Mouse (Mus musculus): ENCODE results near the gene Zdhhc17.

Gene Zdhhc17

DNA sequence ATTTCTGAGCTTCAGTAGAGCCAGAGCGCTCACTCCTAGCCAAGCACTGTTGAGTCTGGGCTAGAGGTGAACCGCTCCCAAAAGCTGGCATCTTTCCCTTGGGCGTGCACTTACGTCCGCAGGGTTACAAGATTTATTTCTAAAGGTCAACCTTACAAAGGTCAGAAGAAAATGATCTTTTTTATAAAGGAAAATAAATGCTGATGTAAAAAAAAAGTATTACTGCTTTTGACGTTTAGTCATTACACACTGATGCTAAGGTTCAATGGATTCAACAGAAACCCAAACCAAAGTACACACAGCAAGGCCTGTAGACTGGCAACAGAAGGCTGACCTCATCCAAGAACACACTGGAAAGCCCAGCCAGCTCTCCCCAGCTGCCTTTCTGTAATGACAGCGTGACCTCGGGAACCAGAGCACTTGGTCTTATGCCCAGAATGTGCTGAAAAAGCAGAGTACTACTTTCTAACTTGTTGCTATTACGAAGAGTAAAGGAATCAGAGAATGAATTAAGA, 56.9 kb downstream of the Zdhhc17 start:
- DNase-seq (ENCODE audit: low read depth): no peak

DNA sequence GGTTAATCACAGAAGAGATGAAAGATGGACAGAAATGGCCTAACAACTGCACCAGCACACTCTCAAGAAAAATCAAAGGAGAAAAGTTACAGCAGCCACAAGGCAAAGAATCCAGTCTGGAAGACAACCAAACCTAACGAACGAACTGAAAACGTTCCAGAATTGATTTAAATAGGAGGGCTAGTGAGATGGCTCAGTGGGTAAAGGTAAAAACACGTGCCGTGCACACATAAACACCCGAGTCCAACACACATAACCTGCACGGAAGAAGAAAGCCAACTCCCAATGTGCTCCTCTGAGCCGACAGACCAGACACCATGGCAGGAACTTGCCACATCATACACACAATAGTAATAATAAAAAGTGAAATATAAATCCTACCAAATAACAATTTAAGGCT, 57.7 kb downstream of the Zdhhc17 start:
- no peak for DNase-seq (ENCODE audit: low read depth)

DNA sequence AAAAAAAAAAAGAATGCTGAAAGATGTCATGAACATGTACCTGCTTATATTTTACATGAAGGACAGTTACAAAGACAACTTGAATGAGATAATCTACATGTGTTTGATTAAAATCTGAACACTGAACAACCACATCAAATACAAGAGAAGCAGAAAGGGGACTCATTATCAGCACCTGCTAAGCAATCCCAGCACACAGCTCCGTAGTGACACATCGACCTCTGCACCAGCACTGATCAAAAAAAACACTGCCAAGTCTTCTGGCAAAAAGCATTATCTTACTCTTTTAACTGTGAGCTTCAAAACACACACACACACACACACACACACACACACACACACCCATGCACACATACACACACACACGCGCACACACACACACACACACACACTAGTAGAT, 58.2 kb downstream of the Zdhhc17 start:
- no peak for DNase-seq (ENCODE audit: low read depth)

DNA sequence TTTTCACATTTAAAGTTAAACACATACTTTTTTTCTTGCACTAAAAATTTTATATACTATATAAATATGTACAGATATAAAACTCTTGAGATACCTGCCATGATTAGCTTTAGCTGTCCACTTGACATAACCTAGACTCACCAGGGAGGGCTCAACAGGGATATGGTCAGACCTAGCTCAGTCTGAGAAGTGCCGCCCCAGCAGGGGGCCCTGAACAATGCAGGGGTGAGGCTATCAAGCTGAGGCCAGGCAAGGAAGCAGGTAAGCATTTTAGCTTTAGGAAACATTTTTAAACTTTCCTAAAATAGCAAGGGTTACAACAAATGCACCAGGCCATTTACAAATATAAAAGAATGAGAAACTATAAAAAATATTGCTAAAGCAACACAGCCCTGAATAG, 58.8 kb downstream of the Zdhhc17 start:
- DNase-seq (ENCODE audit: low read depth): no peak

DNA sequence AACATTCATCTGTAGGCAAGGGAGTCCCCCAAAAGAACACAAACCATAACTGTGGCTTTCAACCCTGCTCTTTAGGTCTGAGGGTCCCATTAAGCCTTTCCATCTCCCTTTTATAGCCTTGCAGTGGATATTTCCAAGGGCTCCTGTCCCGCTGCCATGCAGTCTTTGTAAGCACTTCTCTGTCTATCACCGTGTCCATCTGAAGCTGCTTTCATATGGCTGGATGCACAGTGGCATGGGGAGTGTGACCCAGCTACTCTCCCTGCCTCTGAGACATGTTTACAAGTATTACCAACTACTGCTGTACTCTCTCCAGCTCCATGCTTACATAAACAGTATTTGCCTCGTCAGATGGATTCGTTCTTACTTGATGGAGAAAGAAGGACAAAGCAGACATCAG, 62.4 kb downstream of the Zdhhc17 start:
- DNase-seq (ENCODE audit: low read depth): no peak

DNA sequence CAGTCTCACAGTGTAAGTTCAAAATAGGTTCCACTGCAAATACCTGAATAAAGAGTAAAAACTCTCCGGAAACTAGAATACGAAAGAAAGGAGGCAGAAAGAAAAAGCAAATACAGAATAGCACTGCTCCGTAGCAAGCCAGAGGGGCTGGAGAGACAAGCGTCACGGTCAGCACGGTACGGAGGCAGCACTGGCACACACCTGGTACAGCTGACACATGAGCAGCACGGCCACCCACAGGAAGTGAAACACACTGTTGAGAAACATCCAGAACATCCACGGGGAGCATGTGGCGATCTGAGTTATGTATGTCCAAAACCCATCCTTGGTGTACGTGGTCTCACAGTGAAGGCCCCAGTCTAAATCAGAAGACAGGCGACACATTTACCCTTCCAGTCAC, 64.0 kb downstream of the Zdhhc17 start:
- no peak for DNase-seq (ENCODE audit: low read depth)

DNA sequence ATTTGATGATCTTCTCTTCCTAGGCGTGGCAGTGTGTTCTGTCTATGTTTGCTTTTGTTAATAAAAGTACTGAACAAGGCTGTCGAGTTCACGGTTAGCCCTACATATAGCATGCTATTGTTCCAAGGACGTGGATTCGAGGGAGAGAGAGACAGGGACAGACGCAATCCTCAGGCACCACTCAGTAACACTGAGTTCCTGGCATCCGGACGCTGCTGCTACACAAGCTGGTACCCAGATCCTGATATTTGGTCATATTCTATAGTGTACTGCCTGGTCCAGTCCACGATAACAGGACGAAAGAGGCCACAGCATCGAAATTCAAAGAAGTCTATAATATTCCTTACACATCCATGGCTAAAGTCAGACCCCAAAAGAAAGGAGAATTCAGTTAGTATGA, 65.8 kb downstream of the Zdhhc17 start:
- no peak for DNase-seq (ENCODE audit: low read depth)

DNA sequence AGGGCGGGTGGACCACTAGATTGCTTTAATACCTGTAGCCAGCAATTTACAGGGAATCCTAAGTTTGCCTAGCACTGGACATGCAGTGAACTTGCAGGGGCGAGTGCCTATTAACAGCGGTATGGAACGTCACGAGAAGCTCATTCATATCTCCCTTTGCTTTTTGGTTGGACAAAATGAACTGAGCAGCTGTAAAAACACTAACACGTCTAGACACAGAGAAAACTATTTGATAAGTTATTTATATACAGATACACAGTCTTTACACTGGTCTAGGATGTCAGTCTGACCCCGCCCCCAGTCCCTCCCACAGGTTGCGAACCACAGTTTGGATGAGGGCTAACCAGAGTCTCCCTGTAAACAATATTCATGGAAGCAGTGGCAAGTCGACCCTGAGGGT, 67.1 kb downstream of the Zdhhc17 start:
- DNase-seq (ENCODE audit: low read depth): no peak

DNA sequence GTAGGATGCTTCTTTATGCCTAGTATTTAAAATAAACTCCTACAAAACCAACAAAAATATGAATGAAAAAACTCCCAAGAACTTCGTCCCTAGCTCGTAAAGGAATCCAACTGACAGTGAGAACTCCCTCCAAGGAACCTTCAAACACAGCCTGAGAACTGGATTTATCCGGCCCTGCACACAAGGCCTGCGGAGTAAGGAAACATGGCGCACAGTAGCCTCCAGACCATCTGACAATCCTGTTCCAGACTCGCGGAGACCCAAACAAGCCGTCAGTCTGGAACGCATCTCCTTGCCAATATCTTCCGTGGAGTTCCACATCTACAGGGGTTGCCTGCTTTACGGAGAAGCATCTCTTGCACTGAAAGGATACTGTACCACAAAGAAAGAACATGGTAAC, 68.0 kb downstream of the Zdhhc17 start:
- DNase-seq (ENCODE audit: low read depth): no peak

DNA sequence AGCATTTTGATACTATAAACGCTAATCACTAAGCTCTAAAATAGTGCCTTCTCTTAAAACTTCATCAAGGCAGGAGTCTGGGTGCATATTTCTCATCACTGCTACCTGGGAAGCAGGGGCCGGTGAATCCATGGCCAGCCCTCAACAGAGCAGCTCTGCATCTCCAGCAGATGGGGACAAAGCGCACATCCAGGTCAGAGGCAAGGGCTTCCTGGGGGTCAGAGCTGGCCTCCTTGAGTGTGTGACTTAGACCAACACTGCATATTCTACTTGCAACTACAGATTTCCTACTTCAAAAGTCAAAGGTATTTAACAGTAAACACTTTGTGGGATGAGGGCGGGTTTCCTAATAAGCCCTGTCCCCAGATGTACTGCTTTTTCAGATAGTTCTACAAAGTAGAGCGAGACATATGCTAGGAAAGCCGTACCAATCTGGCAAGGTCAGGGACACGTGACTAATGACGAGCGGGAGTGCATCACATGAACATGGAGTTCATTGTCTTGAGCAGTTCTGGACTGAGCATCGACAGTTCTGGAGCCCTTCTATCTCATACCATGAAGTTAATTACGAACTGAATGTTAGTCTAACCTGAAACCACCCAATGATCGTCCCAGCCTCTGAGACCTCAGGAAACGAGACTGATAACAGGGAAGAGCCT, 69.1 kb downstream of the Zdhhc17 start:
- no peak for DNase-seq (ENCODE audit: low read depth)

DNA sequence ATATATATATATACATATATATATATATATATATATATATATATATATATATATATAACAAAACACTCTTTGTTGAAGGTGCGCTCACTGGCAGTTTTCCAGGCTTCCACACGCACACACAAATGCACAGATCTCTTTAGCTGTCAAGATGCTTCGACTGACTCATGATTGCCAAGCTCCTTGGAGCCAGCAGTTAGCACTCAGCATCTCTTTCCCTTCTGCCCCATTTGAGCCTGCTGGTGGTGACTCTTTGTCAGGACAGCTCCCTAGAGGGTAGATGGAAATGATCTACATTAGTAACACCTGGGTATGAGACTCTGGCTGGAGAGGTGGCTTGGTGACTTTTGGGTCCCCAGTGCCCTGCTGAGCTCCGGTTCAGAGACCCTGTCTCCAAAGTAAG, 70.2 kb downstream of the Zdhhc17 start:
- DNase-seq (ENCODE audit: low read depth): no peak

DNA sequence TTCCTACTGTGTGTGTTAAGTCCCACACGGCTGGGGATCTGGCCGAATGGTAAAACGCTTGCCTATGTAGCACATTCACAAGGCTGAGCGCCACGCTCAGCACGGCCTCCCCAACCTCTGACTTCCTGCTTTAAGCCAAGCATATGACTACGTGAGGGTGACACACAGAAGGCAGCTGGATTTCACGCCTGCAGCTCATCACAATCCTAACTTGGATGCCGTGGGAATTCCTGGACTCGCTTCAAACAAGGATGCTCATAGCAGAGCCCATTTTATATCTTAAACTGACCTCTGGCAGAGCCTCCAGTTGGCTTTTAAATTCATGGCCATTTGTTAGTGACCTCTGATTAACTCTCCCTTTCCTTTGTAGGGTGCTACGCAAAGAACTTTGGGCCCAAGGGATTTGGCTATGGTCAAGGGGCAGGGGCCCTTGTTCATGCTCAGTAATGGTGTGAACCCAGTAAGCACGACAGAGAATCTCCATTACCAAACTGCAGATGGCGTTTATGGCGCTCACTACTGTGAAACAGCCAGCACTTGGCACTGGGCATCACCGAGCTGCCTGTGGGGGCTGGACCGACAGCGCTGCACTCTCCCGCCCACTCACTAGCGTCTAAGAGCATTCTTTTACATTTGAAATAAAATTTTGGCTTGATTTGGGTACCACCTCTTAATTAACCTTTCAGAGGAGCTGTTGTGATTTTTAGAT, 70.9 kb downstream of the Zdhhc17 start:
- no peak for DNase-seq (ENCODE audit: low read depth)

DNA sequence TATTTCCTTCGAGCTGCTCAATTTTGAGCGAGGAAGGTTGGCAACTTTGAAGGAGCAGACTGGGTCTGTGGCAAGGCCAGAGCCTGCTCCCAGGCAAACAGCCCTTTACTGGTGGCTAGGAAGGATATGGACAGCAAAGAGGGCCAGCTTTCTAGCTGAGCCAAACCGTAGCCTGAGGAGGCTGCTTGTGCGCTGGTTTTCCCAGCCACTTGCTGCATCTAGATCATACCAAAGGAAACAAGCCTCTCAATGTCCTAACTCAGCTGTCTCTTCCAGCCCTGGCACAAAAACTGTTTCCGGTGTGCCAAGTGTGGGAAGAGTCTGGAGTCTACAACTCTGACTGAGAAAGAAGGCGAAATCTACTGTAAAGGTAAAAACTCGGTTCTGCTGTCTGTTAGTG, 71.6 kb downstream of the Zdhhc17 start:
- no peak for DNase-seq (ENCODE audit: low read depth)

DNA sequence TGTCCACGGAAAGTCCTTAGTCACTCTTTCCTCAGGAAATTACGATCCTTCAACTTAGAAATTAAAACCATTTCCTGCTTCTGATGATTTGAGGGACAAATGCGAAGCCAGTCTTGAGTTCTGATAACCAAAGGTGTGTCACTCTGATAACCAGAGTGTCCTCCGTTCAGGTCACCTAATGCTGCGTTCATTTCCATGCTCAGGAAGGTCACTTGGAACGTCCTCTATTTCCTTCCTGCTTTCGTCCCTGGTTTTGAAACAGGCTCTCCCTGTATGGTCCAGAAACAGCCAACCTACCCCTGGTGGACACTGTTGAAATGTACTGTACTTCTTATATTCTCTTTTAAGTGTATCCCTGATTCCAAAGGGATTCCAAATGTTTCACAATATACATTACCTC, 74.3 kb downstream of the Zdhhc17 start:
- DNase-seq (ENCODE audit: low read depth): no peak

DNA sequence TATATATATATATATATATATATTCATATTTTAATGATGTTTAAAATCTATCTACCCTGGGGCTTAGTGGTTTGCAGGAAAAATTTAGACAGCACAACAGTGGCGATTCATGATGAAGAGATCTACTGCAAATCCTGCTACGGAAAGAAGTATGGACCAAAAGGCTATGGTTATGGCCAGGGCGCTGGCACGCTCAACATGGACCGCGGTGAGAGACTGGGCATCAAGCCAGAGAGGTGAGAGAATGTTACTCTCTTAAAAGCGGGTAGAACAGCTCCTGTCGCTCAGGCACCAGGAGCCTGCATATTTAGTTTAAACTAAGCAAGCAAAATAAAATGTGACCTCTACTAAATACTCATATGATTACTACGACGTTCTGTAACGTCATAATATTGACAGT, 74.9 kb downstream of the Zdhhc17 start:
- no peak for DNase-seq (ENCODE audit: low read depth)

DNA sequence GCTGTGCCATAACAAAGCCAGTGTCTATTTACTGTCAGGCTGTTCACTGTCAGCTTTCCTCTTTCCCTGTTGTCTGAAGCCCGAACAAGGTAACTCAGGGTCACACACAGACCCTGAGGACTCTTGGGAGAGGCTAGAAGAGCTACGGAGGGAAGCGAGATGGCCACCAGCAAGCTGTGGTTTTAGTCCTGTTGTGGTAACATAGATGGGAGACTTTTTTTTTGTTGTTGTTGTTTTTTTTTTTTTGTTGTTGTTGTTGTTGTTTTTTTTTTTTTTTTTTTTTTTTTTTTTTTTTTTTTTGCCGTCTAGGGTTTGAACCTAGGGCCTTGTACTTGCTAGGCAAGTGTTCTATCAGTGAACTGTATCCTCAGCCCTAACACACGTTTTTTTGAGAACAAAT, 76.4 kb downstream of the Zdhhc17 start:
- no peak for DNase-seq (ENCODE audit: low read depth)

DNA sequence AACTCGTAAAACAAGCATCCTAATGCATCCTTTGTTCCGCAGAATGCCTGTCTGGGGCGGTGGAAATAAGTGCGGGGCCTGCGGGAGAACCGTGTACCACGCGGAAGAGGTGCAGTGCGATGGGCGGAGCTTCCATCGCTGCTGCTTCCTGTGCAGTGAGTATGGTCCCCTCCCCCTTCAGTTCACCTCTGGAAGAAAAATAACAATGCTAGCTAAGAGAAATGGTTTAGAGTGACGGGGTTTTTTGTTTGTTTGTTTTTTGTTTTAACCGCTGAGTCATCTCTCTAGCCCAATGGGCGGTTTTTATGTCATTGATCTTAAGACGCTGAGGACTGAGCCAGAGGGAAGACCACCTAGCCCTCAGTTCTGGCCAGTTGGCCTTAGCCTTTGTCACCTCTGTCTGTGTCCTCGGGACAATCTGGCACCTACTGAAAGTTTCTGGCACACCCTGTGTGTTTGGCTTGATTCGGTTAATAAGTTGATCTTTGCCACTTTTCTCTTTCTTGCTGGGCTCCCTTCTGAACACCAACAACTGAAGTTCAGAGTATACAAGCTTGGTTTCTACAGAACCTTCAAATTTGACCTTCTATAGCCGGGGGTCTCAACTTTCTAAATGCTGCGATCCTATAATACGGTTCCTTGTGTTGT, 77.9 kb downstream of the Zdhhc17 start:
- DNase-seq (ENCODE audit: low read depth): peak; percentile 87

DNA sequence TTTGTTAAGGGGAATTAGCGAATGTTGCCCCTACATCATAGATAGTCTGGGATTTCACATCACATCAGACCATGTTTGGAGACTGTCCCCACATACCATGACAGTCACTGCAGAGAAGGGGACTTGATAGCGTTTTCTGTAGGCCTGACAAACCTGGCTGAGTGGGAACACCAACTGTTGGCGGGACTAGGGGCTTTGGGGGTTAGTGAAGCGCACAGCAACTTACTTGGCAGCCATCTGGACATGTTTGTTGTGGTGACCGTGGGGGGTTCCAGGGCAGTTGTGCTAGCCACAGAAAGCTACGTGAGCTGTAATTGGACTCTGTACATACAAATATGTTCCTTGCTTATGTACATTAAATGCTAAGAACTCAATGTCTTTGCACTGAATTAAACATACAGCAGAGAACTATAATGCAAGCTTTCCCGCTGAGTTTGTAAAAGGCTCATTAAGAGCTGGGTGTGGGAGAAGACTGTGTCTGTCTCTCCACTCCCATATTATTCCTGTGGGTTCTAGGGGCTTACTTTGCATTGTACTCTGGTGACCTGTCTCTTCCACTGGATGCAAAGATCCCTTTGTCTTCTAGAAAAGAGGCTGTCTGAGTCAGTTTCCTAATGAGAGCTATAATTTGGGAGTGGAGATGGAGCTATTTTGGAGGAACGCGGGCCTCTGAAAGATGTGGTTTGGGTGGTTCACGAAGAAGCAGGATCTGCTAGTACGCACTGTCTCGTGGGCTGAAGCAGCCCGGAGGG, 78.6 kb downstream of the Zdhhc17 start:
- no peak for DNase-seq (ENCODE audit: low read depth)

DNA sequence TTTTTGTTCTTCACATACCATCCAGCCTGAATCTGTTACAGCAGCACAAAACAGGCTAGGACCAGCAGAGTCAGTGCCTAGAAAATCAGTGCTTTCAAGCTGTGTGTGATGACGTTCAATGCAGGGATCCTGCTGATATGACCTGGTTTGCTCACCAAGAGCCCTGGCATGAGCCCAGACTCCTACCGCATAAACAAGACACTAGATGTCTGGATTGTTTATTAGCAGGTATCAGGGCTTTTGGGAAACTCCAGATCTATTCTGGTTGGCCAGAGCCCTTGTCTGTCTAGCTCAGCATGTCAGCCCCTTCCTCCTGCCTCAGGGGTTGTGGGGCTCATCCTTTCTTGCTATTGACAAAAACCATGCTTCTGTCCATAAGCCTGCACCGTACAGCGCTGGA, 80.2 kb downstream of the Zdhhc17 start:
- DNase-seq (ENCODE audit: low read depth): no peak

DNA sequence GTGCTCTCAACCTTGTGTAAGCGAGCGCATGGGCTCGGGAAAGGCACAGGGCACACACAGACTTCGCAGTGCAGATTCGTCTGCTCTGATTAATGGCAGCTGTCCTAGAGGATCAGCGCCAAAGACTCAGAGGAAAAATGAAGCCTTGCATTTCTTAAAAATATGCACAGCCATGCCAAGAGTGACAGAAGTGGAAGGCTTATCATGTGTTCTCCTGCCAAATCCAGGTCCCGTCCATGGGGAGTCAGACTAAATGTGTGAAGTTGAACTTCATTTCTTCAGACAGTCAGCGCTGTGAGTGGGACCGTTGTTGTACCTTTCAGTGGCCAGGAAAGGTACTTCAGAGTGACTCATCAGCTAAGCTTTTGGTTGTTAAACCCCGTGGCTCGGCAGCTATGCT, 82.4 kb downstream of the Zdhhc17 start:
- no peak for DNase-seq (ENCODE audit: low read depth)

DNA sequence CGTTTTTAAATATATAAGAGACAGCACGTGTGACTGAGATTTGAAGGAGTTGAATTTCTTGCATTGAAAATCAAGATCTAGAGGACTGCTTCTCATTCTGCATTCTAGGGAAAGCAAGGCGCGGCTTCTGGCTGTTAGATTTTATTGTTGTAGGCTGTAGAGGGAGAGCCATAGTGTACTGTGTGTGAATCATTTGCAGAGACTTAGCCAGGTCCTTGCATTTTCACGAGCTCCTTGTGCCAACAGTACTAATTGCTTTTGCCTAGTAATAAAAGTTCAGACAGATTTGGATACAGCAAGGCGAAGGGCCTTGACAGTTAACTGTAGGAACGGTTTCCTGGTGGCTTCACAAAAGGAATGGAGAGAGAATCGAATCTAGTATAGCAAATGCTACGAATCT, 87.3 kb downstream of the Zdhhc17 start:
- no peak for DNase-seq (ENCODE audit: low read depth)

DNA sequence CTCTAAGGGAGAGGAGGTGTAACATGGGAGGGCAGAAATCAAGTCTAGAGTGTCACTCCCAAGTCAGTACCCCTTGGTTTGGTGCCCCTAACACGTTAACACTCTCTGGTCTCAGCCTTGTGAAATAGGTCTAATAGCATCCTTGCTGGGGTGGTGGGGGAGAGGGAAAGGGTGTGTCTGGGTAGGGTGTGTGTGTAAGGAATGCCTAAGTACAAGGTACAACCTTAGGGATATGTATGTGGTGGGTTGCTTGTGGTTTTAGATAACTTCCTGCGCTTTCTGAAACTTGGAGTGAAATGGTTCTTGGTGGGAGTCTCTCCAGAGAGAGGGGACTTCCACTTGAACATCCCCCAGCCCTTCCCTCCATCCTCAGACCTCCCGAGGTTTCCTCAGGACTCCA, 88.0 kb downstream of the Zdhhc17 start:
- DNase-seq (ENCODE audit: low read depth): no peak
